Mouse (Mus musculus) small intestine, adult 2 months (tissue): ENCODE data around the gene Mpzl3.

Source experiments
- CTCF ChIP-seq: fragments of 200-500 bp; IDR thresholded peaks from 2 replicates; pipeline ENCODE4 v1.5.1; 2012; ENCODE audit warnings: low read depth, mild to moderate bottlenecking, control low read depth, inconsistent platforms, low read length, moderate library complexity, mixed read lengths; ENCODE audit not compliant: insufficient replicate concordance, insufficient read length; ENCODE audit errors: extremely low read depth
- POLR2A ChIP-seq: fragments of 200-500 bp; IDR thresholded peaks from 2 replicates; pipeline ENCODE4 v1.6.1; 2012; ENCODE audit warnings: low read depth, mild to moderate bottlenecking, control low read depth, inconsistent platforms, low read length, moderate library complexity

- TF ChIP-seq CTCF: no peak
- TF ChIP-seq POLR2A: no peak
These were observed 40.4 kb downstream of the Mpzl3 start for GRCm38 (mm10) chr9:45095149-45095937.
